8 mouse cellular contexts compared by ENCODE assay signal in the genomic region with DNA sequence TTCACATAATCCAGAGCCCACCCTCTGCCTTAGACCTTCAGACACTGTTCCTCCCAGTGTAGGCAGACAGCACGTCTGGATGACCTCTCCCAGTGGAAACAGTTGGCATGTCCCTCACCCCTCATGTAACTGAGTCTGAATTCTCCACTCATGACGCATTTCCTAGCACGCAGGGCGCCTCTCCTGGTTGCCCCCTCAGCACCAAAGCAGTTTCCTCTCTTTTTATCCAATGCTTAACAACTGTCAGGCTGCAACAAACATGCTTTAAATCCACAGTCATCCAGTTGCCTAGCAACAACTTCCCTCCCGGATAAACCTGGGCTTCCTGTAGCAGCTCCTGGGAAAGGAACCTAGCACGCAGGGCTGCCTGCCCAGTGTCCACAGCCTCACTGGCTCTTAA. TPM values are rescaled to one million over a fixed set of nuclear protein-coding genes. Genes with fewer than 3 reads are reported as not detected.
DNase-seq lines count a peak whose midpoint lies in the region; ATAC-seq lines count a peak whose summit lies in the region.

No protein-coding gene starts in this region.

- peak; percentile 73 for DNase-seq in hindbrain, embryonic 14.5 days (ENCODE audit: low spot score)
- peak; percentile 59 to 64 for DNase-seq in heart, postnatal 10 days
- DNase-seq in left cerebral cortex, postnatal 10 days (ENCODE audit: extremely low spot score in 1 of 2, low spot score in 2 of 2), result peak; percentile 45 to 68
- no peak for DNase-seq in midbrain, embryonic 11.5 days (ENCODE audit: low spot score, missing footprints)
- DNase-seq in testis, postnatal 10 days (ENCODE audit: low spot score), result no peak
- no peak for DNase-seq in cerebellum, postnatal 36 days

- intact Hi-C loops in heart, postnatal 10 days (cut with DNase I), result loop anchor here (1.0 kb wide), 1 partner anchor 42 kb away; no protein-coding TSS in a partner anchor
- intact Hi-C loops in left cerebral cortex, postnatal 10 days (cut with DNase I), result no loop called here

- H3K27ac ChIP-seq in hindbrain, embryonic 14.5 days, result no peak overlapping the region
- H3K27ac ChIP-seq in hindbrain, embryonic 13.5 days, result no peak overlapping the region; the same call in 1 of the 2 replicates
- peak overlapping the region; percentile 28; the same call in 1 of the 2 replicates for H3K27ac ChIP-seq in embryonic facial prominence, embryonic 15.5 days (replicated peaks)
- H3K27ac ChIP-seq in midbrain, embryonic 11.5 days (ENCODE audit: low read depth, low read length), result no peak overlapping the region

- H3K36me3 ChIP-seq in hindbrain, embryonic 14.5 days (replicated peaks; ENCODE audit: control insufficient read depth, insufficient read depth), result no peaks in the 10 kb centered on the region
- no peaks in the 10 kb centered on the region for H3K36me3 ChIP-seq in hindbrain, embryonic 13.5 days
- H3K36me3 ChIP-seq in embryonic facial prominence, embryonic 15.5 days, result no peaks in the 10 kb centered on the region
- no peaks in the 10 kb centered on the region for H3K36me3 ChIP-seq in midbrain, embryonic 11.5 days (ENCODE audit: control insufficient read depth, insufficient read depth, low read length)

- ATAC-seq in hindbrain, embryonic 14.5 days (ENCODE audit: low FRiP score), result 0 out of 2 replicates have a peak, but pooled peaks have one; percentile 32
- no peak for ATAC-seq in hindbrain, embryonic 13.5 days (ENCODE audit: low FRiP score)
- ATAC-seq in embryonic facial prominence, embryonic 15.5 days (ENCODE audit: insufficient number of reproducible peaks, low FRiP score, low TSS enrichment, low read depth), result no peak
- peak; percentile 48; the same call in 1 of the 2 replicates for ATAC-seq in midbrain, embryonic 11.5 days (ENCODE audit: low FRiP score)

- no peak overlapping the region for H3K9ac ChIP-seq in hindbrain, embryonic 14.5 days
- no peak overlapping the region for H3K9ac ChIP-seq in hindbrain, embryonic 13.5 days
- H3K9ac ChIP-seq in embryonic facial prominence, embryonic 15.5 days, result no peak overlapping the region
- H3K9ac ChIP-seq in midbrain, embryonic 11.5 days (ENCODE audit: low read length), result no peak overlapping the region

- H3K27me3 ChIP-seq in hindbrain, embryonic 14.5 days (ENCODE audit: control insufficient read depth, insufficient read depth, low read length), result no peaks in the 10 kb centered on the region; the same call in 1 of the 2 replicates
- peaks cover 13% of the 10 kb centered on the region for H3K27me3 ChIP-seq in hindbrain, embryonic 13.5 days
- no peaks in the 10 kb centered on the region for H3K27me3 ChIP-seq in embryonic facial prominence, embryonic 15.5 days
- H3K27me3 ChIP-seq in midbrain, embryonic 11.5 days (ENCODE audit: control insufficient read depth, insufficient read depth, low read length), result no peaks in the 10 kb centered on the region

- no peak overlapping the region for H3K4me3 ChIP-seq in hindbrain, embryonic 14.5 days (replicated peaks; ENCODE audit: low read length)
- no peak overlapping the region for H3K4me3 ChIP-seq in hindbrain, embryonic 13.5 days
- H3K4me3 ChIP-seq in embryonic facial prominence, embryonic 15.5 days (replicated peaks), result no peak overlapping the region
- no peak overlapping the region for H3K4me3 ChIP-seq in midbrain, embryonic 11.5 days (ENCODE audit: low read depth, low read length)

- H3K4me1 ChIP-seq in hindbrain, embryonic 14.5 days (replicated peaks; ENCODE audit: control insufficient read depth, insufficient read depth, low read length), result peaks cover 5% of the 10 kb centered on the region; the same call in 1 of the 2 replicates
- peaks cover 24% of the 10 kb centered on the region for H3K4me1 ChIP-seq in hindbrain, embryonic 13.5 days (replicated peaks)
- peaks cover 34% of the 10 kb centered on the region for H3K4me1 ChIP-seq in embryonic facial prominence, embryonic 15.5 days
- H3K4me1 ChIP-seq in midbrain, embryonic 11.5 days (ENCODE audit: control insufficient read depth, insufficient read depth, low read length), result 0 out of 2 replicates have a peak, but pooled peaks cover 3% of the 10 kb centered on the region

- H3K9me3 ChIP-seq in hindbrain, embryonic 14.5 days (ENCODE audit: control insufficient read depth, low read length), result no peaks in the 10 kb centered on the region
- no peaks in the 10 kb centered on the region for H3K9me3 ChIP-seq in hindbrain, embryonic 13.5 days
- no peaks in the 10 kb centered on the region for H3K9me3 ChIP-seq in embryonic facial prominence, embryonic 15.5 days (replicated peaks)
- no peaks in the 10 kb centered on the region for H3K9me3 ChIP-seq in midbrain, embryonic 11.5 days (ENCODE audit: control insufficient read depth, low read length)

- WGBS in hindbrain, embryonic 14.5 days, result 14% methylated on average over 6 of the region's 6 CpGs
- 27% methylated on average over 6 of the region's 6 CpGs for WGBS in hindbrain, embryonic 13.5 days
- 36% methylated on average over 6 of the region's 6 CpGs for WGBS in embryonic facial prominence, embryonic 15.5 days
- WGBS in midbrain, embryonic 11.5 days, result 15% methylated on average over 6 of the region's 6 CpGs

- no peak overlapping the region for H3K4me2 ChIP-seq in hindbrain, embryonic 14.5 days (replicated peaks)
- no peak overlapping the region for H3K4me2 ChIP-seq in hindbrain, embryonic 13.5 days
- H3K4me2 ChIP-seq in embryonic facial prominence, embryonic 15.5 days (replicated peaks), result no peak overlapping the region
- no peak overlapping the region for H3K4me2 ChIP-seq in midbrain, embryonic 11.5 days

RNA-seq across cellular contexts. Expression of a gene that starts 33.9 kb away (rescaled TPM):
- 4.1 and 5.1 TPM in 2 replicates for polyA plus RNA-seq in hindbrain, embryonic 14.5 days (2014; fragmentation: Nextera tagmentation; extraction: Ambion mirVana)
- polyA plus RNA-seq in hindbrain, embryonic 13.5 days (2015; fragmentation: Nextera tagmentation; extraction: Ambion mirVana), result 2.1 and 3.1 TPM in 2 replicates
- polyA plus RNA-seq in embryonic facial prominence, embryonic 15.5 days (2015; fragmentation: Nextera tagmentation; extraction: Ambion mirVana), result 1.3 and 1.6 TPM in 2 replicates
- total RNA-seq in heart, postnatal 10 days (2021), result 1 to 10 TPM; 4.5 to 5.3 TPM
- total RNA-seq in left cerebral cortex, postnatal 10 days (2021), result 1 to 10 TPM; 2.6 to 4.6 TPM
- 2.2 and 2.3 TPM in 2 replicates for polyA plus RNA-seq in midbrain, embryonic 11.5 days (2014; fragmentation: Nextera tagmentation; extraction: Ambion mirVana)

Comparison
In these comparisons a context has a peak if more than half of its experiments do, and no peak if none do; other contexts are left out.
1. ATAC-seq: peak in hindbrain, embryonic 14.5 days (single experiment) and midbrain, embryonic 11.5 days (single experiment); none in hindbrain, embryonic 13.5 days (single experiment) and embryonic facial prominence, embryonic 15.5 days (single experiment).
2. DNase-seq: peak in hindbrain, embryonic 14.5 days (single experiment), heart, postnatal 10 days (2 of 2) and left cerebral cortex, postnatal 10 days (2 of 2); none in midbrain, embryonic 11.5 days (single experiment), testis, postnatal 10 days (single experiment) and cerebellum, postnatal 36 days (0 of 2).